Mouse (Mus musculus): Measurements from ENCODE around the gene Ctf1. TPM values are rescaled to one million over a fixed set of nuclear protein-coding genes. Genes with fewer than 3 reads are reported as not detected.

Ctf1 gene
- polyA plus RNA-seq, 1 experiment from 2014 or later: 20.1 TPM

GRCm38 (mm10) chr7:127751619-127752018, 39.1 kb downstream of the Ctf1 start:
- H3K9ac ChIP-seq (replicated peaks; ENCODE audit: low read depth, low read length): no peak overlapping the region
- H3K4me3 ChIP-seq (ENCODE audit: low read depth, low read length): no peak overlapping the region
- H3K27me3 ChIP-seq (ENCODE audit: control insufficient read depth, insufficient read depth, low read length): no peaks in the 10 kb centered on the region
- no peak overlapping the region for H3K4me2 ChIP-seq (replicated peaks; ENCODE audit: low read depth, low read length)
- 91% methylated on average over 5 of the region's 5 CpGs for WGBS
- H3K27ac ChIP-seq (ENCODE audit: low read length): no peak overlapping the region
- peaks cover 7% of the 10 kb centered on the region; the same call in 1 of the 2 replicates for H3K4me1 ChIP-seq (ENCODE audit: control insufficient read depth, insufficient read depth, low read length)
- H3K36me3 ChIP-seq (ENCODE audit: control insufficient read depth, insufficient read depth, low read length): peaks cover 81% of the 10 kb centered on the region
- ATAC-seq (ENCODE audit: insufficient number of reproducible peaks, insufficient read depth, low FRiP score, low read depth): no peak
- H3K9me3 ChIP-seq (ENCODE audit: control insufficient read depth, low read depth, low read length): no peaks in the 10 kb centered on the region

GRCm38 (mm10) chr7:127752069-127752468, 39.5 kb downstream of the Ctf1 start:
- H3K4me3 ChIP-seq (ENCODE audit: low read depth, low read length): no peak overlapping the region
- H3K27me3 ChIP-seq (ENCODE audit: control insufficient read depth, insufficient read depth, low read length): no peaks in the 10 kb centered on the region
- H3K4me1 ChIP-seq (ENCODE audit: control insufficient read depth, insufficient read depth, low read length): peaks cover 7% of the 10 kb centered on the region; the same call in 1 of the 2 replicates
- H3K9me3 ChIP-seq (ENCODE audit: control insufficient read depth, low read depth, low read length): no peaks in the 10 kb centered on the region
- peaks cover 86% of the 10 kb centered on the region for H3K36me3 ChIP-seq (ENCODE audit: control insufficient read depth, insufficient read depth, low read length)
- no peak overlapping the region for H3K4me2 ChIP-seq (replicated peaks; ENCODE audit: low read depth, low read length)
- H3K9ac ChIP-seq (replicated peaks; ENCODE audit: low read depth, low read length): no peak overlapping the region
- H3K27ac ChIP-seq (ENCODE audit: low read length): no peak overlapping the region
- 94% methylated on average over 27 of the region's 27 CpGs for WGBS
- ATAC-seq (ENCODE audit: insufficient number of reproducible peaks, insufficient read depth, low FRiP score, low read depth): no peak

DNA sequence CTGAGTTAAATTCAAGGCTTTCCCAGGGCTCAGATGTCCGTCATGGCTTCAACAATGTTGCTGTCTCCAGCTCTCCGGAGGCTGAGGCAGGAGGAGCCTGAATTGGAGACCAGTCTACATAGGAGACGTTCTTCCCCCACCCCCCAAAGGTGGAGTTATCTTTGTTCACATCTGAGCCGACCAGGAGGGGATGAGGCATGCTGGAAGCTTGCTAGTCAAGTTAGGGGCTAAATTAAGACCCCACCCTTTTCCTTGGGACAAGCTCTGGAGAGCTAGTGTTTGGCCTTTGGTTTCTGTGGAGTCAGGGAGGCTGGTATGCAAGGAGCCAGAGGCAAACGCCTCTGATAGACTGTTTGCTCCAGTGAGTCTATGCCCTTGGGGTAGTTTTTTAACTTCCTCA, 40.6 kb downstream of the Ctf1 start:
- no peaks in the 10 kb centered on the region for H3K9me3 ChIP-seq (ENCODE audit: control insufficient read depth, low read depth, low read length)
- H3K36me3 ChIP-seq (ENCODE audit: control insufficient read depth, insufficient read depth, low read length): peaks cover 94% of the 10 kb centered on the region
- H3K4me1 ChIP-seq (ENCODE audit: control insufficient read depth, insufficient read depth, low read length): peaks cover under 1% of the 10 kb centered on the region; the same call in 1 of the 2 replicates
- no peak overlapping the region for H3K9ac ChIP-seq (replicated peaks; ENCODE audit: low read depth, low read length)
- ATAC-seq (ENCODE audit: insufficient number of reproducible peaks, insufficient read depth, low FRiP score, low read depth): no peak
- 68% methylated on average over 5 of the region's 5 CpGs for WGBS
- H3K27ac ChIP-seq (ENCODE audit: low read length): no peak overlapping the region
- H3K27me3 ChIP-seq (ENCODE audit: control insufficient read depth, insufficient read depth, low read length): no peaks in the 10 kb centered on the region
- no peak overlapping the region for H3K4me2 ChIP-seq (replicated peaks; ENCODE audit: low read depth, low read length)
- H3K4me3 ChIP-seq (ENCODE audit: low read depth, low read length): no peak overlapping the region

DNA sequence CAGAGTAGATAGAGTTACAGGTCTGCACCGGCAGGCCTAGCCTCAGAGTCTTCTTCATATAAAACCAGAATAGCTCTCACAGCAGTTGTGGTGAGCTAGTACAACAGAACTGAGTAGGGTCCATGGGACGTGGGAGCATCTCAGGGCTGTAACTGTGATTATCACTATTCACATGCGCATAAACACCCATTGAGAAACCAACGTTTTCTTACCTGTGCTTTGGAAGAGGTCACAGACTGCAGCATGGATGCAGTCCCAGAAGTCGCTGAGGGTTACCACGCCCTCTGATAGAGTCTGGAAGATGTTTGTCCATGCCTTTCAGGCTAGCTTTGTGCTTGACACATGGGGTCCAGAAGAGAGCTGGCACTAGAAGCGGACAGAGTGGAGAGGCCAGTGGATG, 41.2 kb downstream of the Ctf1 start:
- ATAC-seq (ENCODE audit: insufficient number of reproducible peaks, insufficient read depth, low FRiP score, low read depth): no peak
- H3K36me3 ChIP-seq (ENCODE audit: control insufficient read depth, insufficient read depth, low read length): peaks cover 89% of the 10 kb centered on the region
- H3K4me2 ChIP-seq (replicated peaks; ENCODE audit: low read depth, low read length): no peak overlapping the region
- H3K27ac ChIP-seq (ENCODE audit: low read length): no peak overlapping the region
- no peaks in the 10 kb centered on the region for H3K9me3 ChIP-seq (ENCODE audit: control insufficient read depth, low read depth, low read length)
- H3K9ac ChIP-seq (replicated peaks; ENCODE audit: low read depth, low read length): no peak overlapping the region
- H3K4me3 ChIP-seq (ENCODE audit: low read depth, low read length): no peak overlapping the region
- no peaks in the 10 kb centered on the region for H3K4me1 ChIP-seq (ENCODE audit: control insufficient read depth, insufficient read depth, low read length)
- H3K27me3 ChIP-seq (ENCODE audit: control insufficient read depth, insufficient read depth, low read length): no peaks in the 10 kb centered on the region
- 87% methylated on average over 7 of the region's 7 CpGs for WGBS

GRCm38 (mm10) chr7:127759716-127760115, 47.2 kb downstream of the Ctf1 start:
- Histone ChIP-seq H3K4me3 (ENCODE audit: low read depth, low read length) (no peak overlapping the region), H3K9me3 (ENCODE audit: control insufficient read depth, low read depth, low read length) (no peaks in the 10 kb centered on the region), H3K27ac (ENCODE audit: low read length) (no peak overlapping the region), H3K27me3 (ENCODE audit: control insufficient read depth, insufficient read depth, low read length) (no peaks in the 10 kb centered on the region), H3K36me3 (ENCODE audit: control insufficient read depth, insufficient read depth, low read length) (peaks cover 56% of the 10 kb centered on the region), H3K9ac (replicated peaks; ENCODE audit: low read depth, low read length) (no peak overlapping the region), H3K4me2 (replicated peaks; ENCODE audit: low read depth, low read length) (no peak overlapping the region), H3K4me1 (ENCODE audit: control insufficient read depth, insufficient read depth, low read length) (no peaks in the 10 kb centered on the region)
- no peak for ATAC-seq (ENCODE audit: insufficient number of reproducible peaks, insufficient read depth, low FRiP score, low read depth)
- 52% methylated on average over 6 of the region's 6 CpGs for WGBS

DNA sequence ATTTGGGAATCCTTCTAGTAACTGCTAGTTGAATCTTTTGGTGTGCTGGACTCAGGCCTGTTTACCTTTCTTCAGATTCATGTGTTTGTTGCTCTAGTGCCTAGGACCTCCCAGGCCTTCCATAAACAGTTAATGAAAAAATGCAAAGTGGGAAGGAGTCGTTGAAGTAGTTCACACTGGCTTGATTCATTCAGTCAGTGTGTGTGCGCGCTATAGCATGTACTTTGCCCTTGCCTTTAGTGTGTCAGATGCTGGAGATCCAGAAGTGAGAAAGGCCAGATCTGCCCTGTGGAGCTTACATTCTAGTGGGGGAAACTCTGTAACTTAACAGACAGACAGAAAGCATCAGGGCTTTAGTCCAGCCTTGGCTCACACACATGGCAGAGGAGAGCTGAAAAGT, 47.9 kb downstream of the Ctf1 start:
- Histone ChIP-seq H3K4me3 (ENCODE audit: low read depth, low read length) (no peak overlapping the region), H3K9ac (replicated peaks; ENCODE audit: low read depth, low read length) (no peak overlapping the region), H3K4me2 (replicated peaks; ENCODE audit: low read depth, low read length) (no peak overlapping the region), H3K36me3 (ENCODE audit: control insufficient read depth, insufficient read depth, low read length) (peaks cover 55% of the 10 kb centered on the region), H3K9me3 (ENCODE audit: control insufficient read depth, low read depth, low read length) (no peaks in the 10 kb centered on the region), H3K4me1 (ENCODE audit: control insufficient read depth, insufficient read depth, low read length) (no peaks in the 10 kb centered on the region), H3K27me3 (ENCODE audit: control insufficient read depth, insufficient read depth, low read length) (no peaks in the 10 kb centered on the region), H3K27ac (ENCODE audit: low read length) (no peak overlapping the region)
- no peak for ATAC-seq (ENCODE audit: insufficient number of reproducible peaks, insufficient read depth, low FRiP score, low read depth)
- 71% methylated on average over 3 of the region's 3 CpGs for WGBS

DNA sequence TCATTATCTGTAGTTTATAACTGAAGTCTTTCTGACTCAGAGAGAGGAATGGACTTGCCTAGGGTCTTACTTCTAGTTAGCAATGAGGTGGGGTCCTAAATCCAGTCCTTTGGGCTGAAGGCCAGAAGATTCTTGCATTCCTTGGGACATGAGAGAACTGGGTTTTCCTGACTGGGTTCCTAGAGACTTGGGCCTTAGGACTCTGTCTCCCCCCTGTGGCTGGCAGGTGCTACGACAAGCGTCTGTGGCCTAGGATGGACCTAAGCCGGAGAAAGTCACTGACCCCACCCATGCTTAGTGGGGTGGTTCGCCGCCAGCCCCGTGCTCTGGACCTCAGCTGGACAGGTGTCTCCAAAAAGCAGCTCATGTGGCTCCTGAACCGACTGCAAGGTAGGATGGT, 48.5 kb downstream of the Ctf1 start:
- no peaks in the 10 kb centered on the region for H3K4me1 ChIP-seq (ENCODE audit: control insufficient read depth, insufficient read depth, low read length)
- H3K9me3 ChIP-seq (ENCODE audit: control insufficient read depth, low read depth, low read length): no peaks in the 10 kb centered on the region
- WGBS: 42% methylated on average over 7 of the region's 7 CpGs
- H3K4me3 ChIP-seq (ENCODE audit: low read depth, low read length): no peak overlapping the region
- H3K36me3 ChIP-seq (ENCODE audit: control insufficient read depth, insufficient read depth, low read length): peaks cover 55% of the 10 kb centered on the region
- H3K27me3 ChIP-seq (ENCODE audit: control insufficient read depth, insufficient read depth, low read length): no peaks in the 10 kb centered on the region
- no peak; the same call in 1 of the 2 replicates for ATAC-seq (ENCODE audit: insufficient number of reproducible peaks, insufficient read depth, low FRiP score, low read depth)
- H3K27ac ChIP-seq (ENCODE audit: low read length): no peak overlapping the region
- H3K9ac ChIP-seq (replicated peaks; ENCODE audit: low read depth, low read length): no peak overlapping the region
- H3K4me2 ChIP-seq (replicated peaks; ENCODE audit: low read depth, low read length): no peak overlapping the region

DNA sequence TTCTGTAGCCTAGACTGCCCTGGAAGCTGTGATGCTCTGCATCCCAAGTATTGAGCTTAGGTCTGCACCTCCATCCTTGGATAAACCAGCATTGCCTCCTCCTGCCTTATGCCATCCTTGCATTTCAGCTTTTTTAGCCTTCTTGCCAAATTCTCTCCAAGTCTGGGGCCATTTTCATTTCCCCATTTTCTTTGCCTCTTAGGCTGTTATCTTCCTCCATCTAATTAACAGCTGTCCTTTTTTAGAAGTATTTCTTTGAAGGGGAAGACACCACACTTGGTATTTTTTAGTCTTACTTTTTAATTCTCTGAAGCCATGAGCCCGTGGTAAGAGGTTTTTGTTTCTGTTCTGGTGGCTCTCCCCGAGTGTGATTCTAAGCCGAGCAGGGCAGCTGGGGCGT, 51.1 kb downstream of the Ctf1 start:
- 94% methylated on average over 4 of the region's 4 CpGs for WGBS
- no peak overlapping the region for H3K4me3 ChIP-seq (ENCODE audit: low read depth, low read length)
- no peak for ATAC-seq (ENCODE audit: insufficient number of reproducible peaks, insufficient read depth, low FRiP score, low read depth)

DNA sequence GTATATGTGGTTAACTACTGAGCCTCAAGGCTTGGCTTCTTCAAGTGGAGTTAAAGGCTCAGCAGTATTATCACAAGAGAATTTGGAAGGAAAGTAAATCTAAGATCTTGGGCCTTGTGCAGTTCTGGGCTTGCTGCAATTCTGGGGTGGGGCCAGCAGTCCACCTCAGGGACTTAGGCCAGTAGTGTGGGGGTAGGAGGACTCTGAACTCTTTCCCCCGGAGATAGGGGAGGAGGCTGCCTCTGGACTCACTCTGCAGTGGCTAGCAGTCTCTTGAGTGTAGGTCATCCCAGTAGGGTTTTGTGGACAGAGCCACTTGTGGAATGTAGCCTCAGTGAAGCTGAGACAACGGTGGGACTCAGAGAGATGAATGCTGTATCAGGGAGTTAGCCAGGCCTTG, 53.2 kb downstream of the Ctf1 start:
- Histone ChIP-seq H3K9me3 (ENCODE audit: control insufficient read depth, low read depth, low read length) (no peaks in the 10 kb centered on the region), H3K4me2 (replicated peaks; ENCODE audit: low read depth, low read length) (no peak overlapping the region), H3K9ac (replicated peaks; ENCODE audit: low read depth, low read length) (no peak overlapping the region), H3K27me3 (ENCODE audit: control insufficient read depth, insufficient read depth, low read length) (no peaks in the 10 kb centered on the region), H3K4me1 (ENCODE audit: control insufficient read depth, insufficient read depth, low read length) (peaks cover 10% of the 10 kb centered on the region), H3K4me3 (ENCODE audit: low read depth, low read length) (no peak overlapping the region), H3K36me3 (ENCODE audit: control insufficient read depth, insufficient read depth, low read length) (peaks cover 50% of the 10 kb centered on the region), H3K27ac (ENCODE audit: low read length) (no peak overlapping the region)
- 86% methylated on average over 2 of the region's 2 CpGs for WGBS
- ATAC-seq (ENCODE audit: insufficient number of reproducible peaks, insufficient read depth, low FRiP score, low read depth): no peak

More for the DNA sequence above, 51.1 kb downstream of the Ctf1 start:
- Histone ChIP-seq H3K27me3 (ENCODE audit: control insufficient read depth, insufficient read depth, low read length) (no peaks in the 10 kb centered on the region), H3K27ac (ENCODE audit: low read length) (no peak overlapping the region), H3K4me2 (replicated peaks; ENCODE audit: low read depth, low read length) (no peak overlapping the region), H3K36me3 (ENCODE audit: control insufficient read depth, insufficient read depth, low read length) (peaks cover 50% of the 10 kb centered on the region), H3K9ac (replicated peaks; ENCODE audit: low read depth, low read length) (no peak overlapping the region), H3K9me3 (ENCODE audit: control insufficient read depth, low read depth, low read length) (no peaks in the 10 kb centered on the region), H3K4me1 (ENCODE audit: control insufficient read depth, insufficient read depth, low read length) (peaks cover 4% of the 10 kb centered on the region; the same call in 1 of the 2 replicates)

All from stomach, embryonic 14.5 days (tissue).